Mouse (Mus musculus): ENCODE measurements around the gene St6galnac1. TPM values are rescaled to one million over a fixed set of nuclear protein-coding genes. Genes with fewer than 3 reads are reported as not detected.
"Not testable (repeated sequence)": the region's sequence is repeated elsewhere in the genome, so short reads cannot be mapped to it uniquely, and the experiment has no call there.

Gene St6galnac1
- polyA plus RNA-seq, 1 experiment, result 0.09 TPM

- TF ChIP-seq POLR2A (IDR thresholded peaks at IDR 0.05; ENCODE audit: control insufficient read depth, low read depth, low read length) (no peak), CTCF (IDR thresholded peaks at IDR 0.05; ENCODE audit: control insufficient read depth, insufficient read depth, insufficient replicate concordance, low read depth, low read length) (peak; percentile 80)
- H3K4me1 ChIP-seq (ENCODE audit: control insufficient read depth, insufficient read depth, low read length), result no peaks in the 10 kb centered on the region
- no peak overlapping the region for H3K4me3 ChIP-seq (ENCODE audit: control insufficient read depth, low read depth, low read length)
- H3K27ac ChIP-seq (ENCODE audit: control insufficient read depth, insufficient read depth, low read depth, low read length), result no peak overlapping the region
- no peaks in the 10 kb centered on the region for H3K27me3 ChIP-seq (ENCODE audit: control insufficient read depth, insufficient read depth, low read length)
- no peaks in the 10 kb centered on the region for H3K36me3 ChIP-seq (ENCODE audit: control insufficient read depth, insufficient read depth, low read length)
These were observed 36.9 kb downstream of the St6galnac1 start for GRCm38 (mm10) chr11:116738411-116738810.

DNA sequence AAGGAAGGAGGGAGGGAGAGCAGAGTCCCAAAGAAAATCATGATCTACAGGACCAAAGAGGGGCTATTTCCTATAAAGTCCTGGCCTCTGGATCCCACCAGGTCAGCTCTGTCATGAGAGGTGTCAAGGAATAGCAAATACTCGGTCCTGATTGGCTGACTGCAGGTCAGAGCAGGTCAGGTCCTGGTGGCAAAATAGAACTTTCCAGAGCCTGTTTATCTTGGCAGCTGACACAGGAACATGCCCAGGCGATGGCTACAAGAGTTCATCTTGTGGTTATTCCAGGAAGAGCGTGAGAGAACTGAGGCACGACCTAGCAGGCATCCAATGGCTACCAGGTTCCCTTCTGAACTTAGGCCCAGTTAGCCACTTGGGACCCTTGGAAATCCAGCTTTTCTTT lies 42.8 kb downstream of the St6galnac1 start:
- TF ChIP-seq CTCF (IDR thresholded peaks at IDR 0.05; ENCODE audit: control insufficient read depth, insufficient read depth, insufficient replicate concordance, low read depth, low read length) (no peak), POLR2A (IDR thresholded peaks at IDR 0.05; ENCODE audit: control insufficient read depth, low read depth, low read length) (no peak)
- Histone ChIP-seq H3K4me1 (ENCODE audit: control insufficient read depth, insufficient read depth, low read length) (no peaks in the 10 kb centered on the region), H3K36me3 (ENCODE audit: control insufficient read depth, insufficient read depth, low read length) (no peaks in the 10 kb centered on the region), H3K27ac (ENCODE audit: control insufficient read depth, insufficient read depth, low read depth, low read length) (no peak overlapping the region), H3K27me3 (ENCODE audit: control insufficient read depth, insufficient read depth, low read length) (no peaks in the 10 kb centered on the region), H3K4me3 (ENCODE audit: control insufficient read depth, low read depth, low read length) (no peak overlapping the region)

- H3K27me3 ChIP-seq (ENCODE audit: control insufficient read depth, insufficient read depth, low read length); H3K27ac ChIP-seq (ENCODE audit: control insufficient read depth, insufficient read depth, low read depth, low read length); H3K4me1 ChIP-seq (ENCODE audit: control insufficient read depth, insufficient read depth, low read length); H3K36me3 ChIP-seq (ENCODE audit: control insufficient read depth, insufficient read depth, low read length); H3K4me3 ChIP-seq (ENCODE audit: control insufficient read depth, low read depth, low read length): not testable (repeated sequence)
These were observed 44.2 kb downstream of the St6galnac1 start for GRCm38 (mm10) chr11:116731060-116731580.

- Histone ChIP-seq H3K27ac (ENCODE audit: control insufficient read depth, insufficient read depth, low read depth, low read length) (no peak overlapping the region), H3K36me3 (ENCODE audit: control insufficient read depth, insufficient read depth, low read length) (no peaks in the 10 kb centered on the region), H3K4me3 (ENCODE audit: control insufficient read depth, low read depth, low read length) (no peak overlapping the region), H3K27me3 (ENCODE audit: control insufficient read depth, insufficient read depth, low read length) (no peaks in the 10 kb centered on the region), H3K4me1 (ENCODE audit: control insufficient read depth, insufficient read depth, low read length) (peaks cover 8% of the 10 kb centered on the region)
- no peak for TF ChIP-seq CTCF (IDR thresholded peaks at IDR 0.05; ENCODE audit: control insufficient read depth, insufficient read depth, insufficient replicate concordance, low read depth, low read length)
- TF ChIP-seq POLR2A (IDR thresholded peaks at IDR 0.05; ENCODE audit: control insufficient read depth, low read depth, low read length), result no peak
These were observed 45.9 kb downstream of the St6galnac1 start for GRCm38 (mm10) chr11:116729276-116730008.

- H3K4me1 ChIP-seq (ENCODE audit: control insufficient read depth, insufficient read depth, low read length), result peaks cover 8% of the 10 kb centered on the region
- no peaks in the 10 kb centered on the region for H3K36me3 ChIP-seq (ENCODE audit: control insufficient read depth, insufficient read depth, low read length)
- H3K27ac ChIP-seq (ENCODE audit: control insufficient read depth, insufficient read depth, low read depth, low read length), result no peak overlapping the region; the same call in 1 of the 2 replicates
- H3K27me3 ChIP-seq (ENCODE audit: control insufficient read depth, insufficient read depth, low read length), result no peaks in the 10 kb centered on the region
- no peak overlapping the region for H3K4me3 ChIP-seq (ENCODE audit: control insufficient read depth, low read depth, low read length)
- TF ChIP-seq CTCF (IDR thresholded peaks at IDR 0.05; ENCODE audit: control insufficient read depth, insufficient read depth, insufficient replicate concordance, low read depth, low read length) (no peak), POLR2A (IDR thresholded peaks at IDR 0.05; ENCODE audit: control insufficient read depth, low read depth, low read length) (no peak)
These were observed 49.2 kb downstream of the St6galnac1 start for GRCm38 (mm10) chr11:116726156-116726555.

GRCm38 (mm10) chr11:116725031-116725948 lies 50.0 kb downstream of the St6galnac1 start:
- peak overlapping the region; percentile 61 for H3K4me3 ChIP-seq (ENCODE audit: control insufficient read depth, low read depth, low read length)
- peak; percentile 87 for TF ChIP-seq POLR2A (IDR thresholded peaks at IDR 0.05; ENCODE audit: control insufficient read depth, low read depth, low read length)
- no peak for TF ChIP-seq CTCF (IDR thresholded peaks at IDR 0.05; ENCODE audit: control insufficient read depth, insufficient read depth, insufficient replicate concordance, low read depth, low read length)
- no peaks in the 10 kb centered on the region for H3K27me3 ChIP-seq (ENCODE audit: control insufficient read depth, insufficient read depth, low read length)
- no peaks in the 10 kb centered on the region for H3K36me3 ChIP-seq (ENCODE audit: control insufficient read depth, insufficient read depth, low read length)
- peak overlapping the region; percentile 91 for H3K27ac ChIP-seq (ENCODE audit: control insufficient read depth, insufficient read depth, low read depth, low read length)
- peaks cover 8% of the 10 kb centered on the region for H3K4me1 ChIP-seq (ENCODE audit: control insufficient read depth, insufficient read depth, low read length)

DNA sequence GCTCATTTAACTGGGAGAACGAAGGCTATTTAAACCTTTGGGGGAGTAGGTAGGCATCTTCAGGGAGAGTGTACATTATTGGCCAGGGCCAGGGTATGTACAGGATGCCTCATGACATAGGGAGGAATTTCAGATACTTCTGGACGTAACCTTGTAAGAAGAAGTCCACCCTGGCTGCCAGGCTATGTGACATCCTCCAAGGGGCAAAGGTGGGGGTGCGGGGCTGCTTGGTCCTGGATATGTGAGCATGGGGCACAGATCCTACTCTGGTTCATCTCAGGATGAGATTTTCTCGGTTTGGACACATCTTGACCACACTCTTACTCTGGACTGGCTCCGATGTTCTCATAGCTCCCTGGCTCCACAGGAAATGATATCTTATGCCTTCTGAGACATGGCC lies 52.2 kb downstream of the St6galnac1 start:
- Histone ChIP-seq H3K4me3 (ENCODE audit: control insufficient read depth, low read depth, low read length) (no peak overlapping the region), H3K4me1 (ENCODE audit: control insufficient read depth, insufficient read depth, low read length) (peaks cover 11% of the 10 kb centered on the region), H3K27me3 (ENCODE audit: control insufficient read depth, insufficient read depth, low read length) (no peaks in the 10 kb centered on the region), H3K36me3 (ENCODE audit: control insufficient read depth, insufficient read depth, low read length) (no peaks in the 10 kb centered on the region), H3K27ac (ENCODE audit: control insufficient read depth, insufficient read depth, low read depth, low read length) (no peak overlapping the region)
- TF ChIP-seq POLR2A (IDR thresholded peaks at IDR 0.05; ENCODE audit: control insufficient read depth, low read depth, low read length), result no peak
- TF ChIP-seq CTCF (IDR thresholded peaks at IDR 0.05; ENCODE audit: control insufficient read depth, insufficient read depth, insufficient replicate concordance, low read depth, low read length), result no peak
